Mouse (Mus musculus): Measurements from ENCODE around the gene Sept12. TPM values are rescaled to one million over a fixed set of nuclear protein-coding genes. Genes with fewer than 3 reads are reported as not detected.
A peak's percentile ranks its signal among the peaks of the same experiment; 100 is the strongest.

Gene Sept12
- polyA plus RNA-seq, 1 experiment from 2014 or later, result not detected

GRCm38 (mm10) chr16:4945415-4945814 is 52.2 kb downstream of the Sept12 start:
- 77% methylated on average over 4 of the region's 4 CpGs for WGBS
- H3K9ac ChIP-seq, result no peak overlapping the region
- no peak overlapping the region for H3K4me3 ChIP-seq (replicated peaks)
- no peaks in the 10 kb centered on the region for H3K9me3 ChIP-seq
- no peaks in the 10 kb centered on the region for H3K27me3 ChIP-seq (replicated peaks)
- H3K4me2 ChIP-seq, result no peak overlapping the region
- peaks cover 57% of the 10 kb centered on the region for H3K36me3 ChIP-seq
- no peak for ATAC-seq (ENCODE audit: insufficient read depth, low FRiP score, low read depth)
- 0 out of 2 replicates have a peak, but pooled peaks cover under 1% of the 10 kb centered on the region for H3K4me1 ChIP-seq
- H3K27ac ChIP-seq, result no peak overlapping the region

- 85% methylated on average over 3 of the region's 3 CpGs for WGBS
- H3K4me1 ChIP-seq, result peaks cover 11% of the 10 kb centered on the region
- peaks cover 56% of the 10 kb centered on the region for H3K36me3 ChIP-seq
- H3K4me3 ChIP-seq (replicated peaks), result no peak overlapping the region
- no peak overlapping the region for H3K27ac ChIP-seq
- H3K27me3 ChIP-seq (replicated peaks), result no peaks in the 10 kb centered on the region
- no peak for ATAC-seq (ENCODE audit: insufficient read depth, low FRiP score, low read depth)
- H3K9ac ChIP-seq, result no peak overlapping the region
- H3K9me3 ChIP-seq, result no peaks in the 10 kb centered on the region
- no peak overlapping the region for H3K4me2 ChIP-seq
Observed at GRCm38 (mm10) chr16:4943431-4943830, 54.2 kb downstream of the Sept12 start.

GRCm38 (mm10) chr16:4942868-4943267 is 54.8 kb downstream of the Sept12 start:
- peaks cover 11% of the 10 kb centered on the region for H3K4me1 ChIP-seq
- no peak overlapping the region for H3K4me2 ChIP-seq
- H3K27me3 ChIP-seq (replicated peaks), result no peaks in the 10 kb centered on the region
- H3K27ac ChIP-seq, result no peak overlapping the region
- no peaks in the 10 kb centered on the region for H3K9me3 ChIP-seq
- no peak overlapping the region for H3K4me3 ChIP-seq (replicated peaks)
- no peak for ATAC-seq (ENCODE audit: insufficient read depth, low FRiP score, low read depth)
- 89% methylated on average over 8 of the region's 8 CpGs for WGBS
- H3K36me3 ChIP-seq, result peaks cover 52% of the 10 kb centered on the region
- no peak overlapping the region for H3K9ac ChIP-seq

- H3K9me3 ChIP-seq, result no peaks in the 10 kb centered on the region
- no peak overlapping the region for H3K27ac ChIP-seq
- no peak overlapping the region for H3K4me3 ChIP-seq (replicated peaks)
- peaks cover 55% of the 10 kb centered on the region for H3K36me3 ChIP-seq
- H3K27me3 ChIP-seq (replicated peaks), result no peaks in the 10 kb centered on the region
- no peak for ATAC-seq (ENCODE audit: insufficient read depth, low FRiP score, low read depth)
- H3K4me2 ChIP-seq, result no peak overlapping the region
- no peak overlapping the region for H3K9ac ChIP-seq
- peaks cover 11% of the 10 kb centered on the region for H3K4me1 ChIP-seq
Observed at GRCm38 (mm10) chr16:4941016-4941415, 56.6 kb downstream of the Sept12 start.

- H3K9ac ChIP-seq, result no peak overlapping the region
- H3K9me3 ChIP-seq, result no peaks in the 10 kb centered on the region
- H3K4me1 ChIP-seq, result peaks cover 11% of the 10 kb centered on the region
- ATAC-seq (ENCODE audit: insufficient read depth, low FRiP score, low read depth), result no peak
- no peak overlapping the region for H3K27ac ChIP-seq
- 89% methylated on average over 10 of the region's 10 CpGs for WGBS
- no peaks in the 10 kb centered on the region for H3K27me3 ChIP-seq (replicated peaks)
- H3K4me3 ChIP-seq (replicated peaks), result 0 out of 2 replicates have a peak overlapping the region, but pooled peaks have one; percentile 61
- peak overlapping the region; percentile 73 for H3K4me2 ChIP-seq
- peaks cover 52% of the 10 kb centered on the region for H3K36me3 ChIP-seq
Observed at GRCm38 (mm10) chr16:4940311-4940850, 57.3 kb downstream of the Sept12 start.

GRCm38 (mm10) chr16:4939412-4939811 is 58.2 kb downstream of the Sept12 start:
- H3K9me3 ChIP-seq, result no peaks in the 10 kb centered on the region
- WGBS, result 2% methylated on average over 16 of the region's 16 CpGs
- no peaks in the 10 kb centered on the region for H3K27me3 ChIP-seq (replicated peaks)
- H3K27ac ChIP-seq, result peak overlapping the region; percentile 64
- peak; percentile 62 for ATAC-seq (ENCODE audit: insufficient read depth, low FRiP score, low read depth)
- peaks cover 57% of the 10 kb centered on the region for H3K36me3 ChIP-seq
- peak overlapping the region; percentile 73 for H3K4me2 ChIP-seq
- peak overlapping the region; percentile 72 for H3K9ac ChIP-seq
- peak overlapping the region; percentile 61 for H3K4me3 ChIP-seq (replicated peaks)
- peaks cover 11% of the 10 kb centered on the region for H3K4me1 ChIP-seq

GRCm38 (mm10) chr16:4938989-4939388 is 58.7 kb downstream of the Sept12 start:
- Histone ChIP-seq H3K9me3 (no peaks in the 10 kb centered on the region), H3K4me2 (peak overlapping the region; percentile 73), H3K27ac (peak overlapping the region; percentile 64), H3K27me3 (replicated peaks) (no peaks in the 10 kb centered on the region), H3K36me3 (peaks cover 59% of the 10 kb centered on the region), H3K4me3 (replicated peaks) (peak overlapping the region; percentile 61), H3K9ac (peak overlapping the region; percentile 72), H3K4me1 (peaks cover 11% of the 10 kb centered on the region)
- WGBS, result under 1% methylated on average over 28 of the region's 28 CpGs
- ATAC-seq (ENCODE audit: insufficient read depth, low FRiP score, low read depth), result peak; percentile 92

- no peak for ATAC-seq (ENCODE audit: insufficient read depth, low FRiP score, low read depth)
- WGBS, result 2% methylated on average over 2 of the region's 2 CpGs
- peak within 1 kb of the TSS; percentile 61 for H3K4me3 ChIP-seq (replicated peaks)
- H3K36me3 ChIP-seq, result peaks cover 58% of the 10 kb centered on the region
- peaks cover 11% of the 10 kb centered on the region for H3K4me1 ChIP-seq
- H3K9me3 ChIP-seq, result no peaks in the 10 kb centered on the region
- H3K4me2 ChIP-seq, result peak within 1 kb of the TSS; percentile 73
- peak within 1 kb of the TSS; percentile 64 for H3K27ac ChIP-seq
- H3K9ac ChIP-seq, result peak within 1 kb of the TSS; percentile 72
- H3K27me3 ChIP-seq (replicated peaks), result no peaks in the 10 kb centered on the region
Observed at GRCm38 (mm10) chr16:4938461-4938860, 59.2 kb downstream of the Sept12 start, which contains the start of gene Nudt16l1. Gene Nudt16l1, plus strand, starts transcription at chr16:4938761.

- WGBS, result 87% methylated on average over 8 of the region's 8 CpGs
- Histone ChIP-seq H3K4me2 (no peak overlapping the region), H3K4me1 (peaks cover 11% of the 10 kb centered on the region), H3K9me3 (no peaks in the 10 kb centered on the region), H3K27ac (no peak overlapping the region), H3K36me3 (peaks cover 60% of the 10 kb centered on the region), H3K9ac (no peak overlapping the region), H3K4me3 (replicated peaks) (no peak overlapping the region), H3K27me3 (replicated peaks) (no peaks in the 10 kb centered on the region)
- ATAC-seq (ENCODE audit: insufficient read depth, low FRiP score, low read depth), result no peak
Observed at GRCm38 (mm10) chr16:4937351-4938190, 60.1 kb downstream of the Sept12 start.

Other genes starting within 250 kb of the Sept12 start
- 73.1 and 82.1 TPM in 2 replicates for gene Cdip1, start 207.6 kb downstream of the Sept12 start, polyA plus RNA-seq (2015; fragmentation: Nextera tagmentation; extraction: Ambion mirVana)
- 0.44 and 0.64 TPM in 2 replicates for gene 4930562C15Rik, start 162.4 kb downstream of the Sept12 start, polyA plus RNA-seq (2015; fragmentation: Nextera tagmentation; extraction: Ambion mirVana)
- gene Ubald1, start 117.5 kb downstream of the Sept12 start, polyA plus RNA-seq (2015; fragmentation: Nextera tagmentation; extraction: Ambion mirVana), result 34.9 and 37.7 TPM in 2 replicates
- 75.7 and 78.5 TPM in 2 replicates for gene Mgrn1, start 111.6 kb downstream of the Sept12 start, polyA plus RNA-seq (2015; fragmentation: Nextera tagmentation; extraction: Ambion mirVana)
- gene Nudt16l1, start 59.1 kb downstream of the Sept12 start, polyA plus RNA-seq (2015; fragmentation: Nextera tagmentation; extraction: Ambion mirVana), result 140 and 143 TPM in 2 replicates
- 48.7 and 53.0 TPM in 2 replicates for gene Anks3, start 33.6 kb downstream of the Sept12 start, polyA plus RNA-seq (2015; fragmentation: Nextera tagmentation; extraction: Ambion mirVana)
- 59.7 and 65.9 TPM in 2 replicates for gene Smim22, start 9.4 kb upstream of the Sept12 start, polyA plus RNA-seq (2015; fragmentation: Nextera tagmentation; extraction: Ambion mirVana)
- gene Rogdi, start 15.7 kb upstream of the Sept12 start, polyA plus RNA-seq (2015; fragmentation: Nextera tagmentation; extraction: Ambion mirVana), result 54.9 and 57.0 TPM in 2 replicates
- gene Glyr1, start 52.0 kb upstream of the Sept12 start, polyA plus RNA-seq (2015; fragmentation: Nextera tagmentation; extraction: Ambion mirVana), result 118 and 138 TPM in 2 replicates
- 16.8 and 17.9 TPM in 2 replicates for gene Ubn1, start 52.2 kb upstream of the Sept12 start, polyA plus RNA-seq (2015; fragmentation: Nextera tagmentation; extraction: Ambion mirVana)
- 15.5 and 28.2 TPM in 2 replicates for gene Ppl, start 134.6 kb upstream of the Sept12 start, polyA plus RNA-seq (2015; fragmentation: Nextera tagmentation; extraction: Ambion mirVana)
- gene Sec14l5, start 149.3 kb upstream of the Sept12 start, polyA plus RNA-seq (2015; fragmentation: Nextera tagmentation; extraction: Ambion mirVana), result 0.05 and 0.14 TPM in 2 replicates
- 21.1 and 22.1 TPM in 2 replicates for gene Nagpa, start 206.2 kb upstream of the Sept12 start, polyA plus RNA-seq (2015; fragmentation: Nextera tagmentation; extraction: Ambion mirVana)
- gene AU021092, start 224.4 kb upstream of the Sept12 start, polyA plus RNA-seq (2015; fragmentation: Nextera tagmentation; extraction: Ambion mirVana), result 3.9 and 5.3 TPM in 2 replicates
- 32.3 and 34.5 TPM in 2 replicates for gene Alg1, start 235.8 kb upstream of the Sept12 start, polyA plus RNA-seq (2015; fragmentation: Nextera tagmentation; extraction: Ambion mirVana)